Mouse (Mus musculus): ENCODE measurements at regions not wholly inside any gene's neighbourhood (a gene's known extent, or its start where the extent isn't known, plus 50 kb on each side); places are given as distances from the start of the nearest gene placed in this dataset.

- TF ChIP-seq CTCF (IDR thresholded peaks at IDR 0.05; ENCODE audit: low read depth, low read length) = no peak
- TF ChIP-seq POLR2A (IDR thresholded peaks at IDR 0.05; ENCODE audit: extremely low read depth, insufficient read depth, low read length) = no peak
These were observed 218.4 kb upstream of the Pkn2 start for GRCm38 (mm10) chr3:143100203-143100602.

Data from liver, adult 2 months (tissue).